Mouse (Mus musculus) forebrain, embryonic 15.5 days (tissue): Measurements from ENCODE around the gene Galt. TPM values are rescaled to one million over a fixed set of nuclear protein-coding genes. Genes with fewer than 3 reads are reported as not detected.
"Not testable (repeated sequence)": the region's sequence is repeated elsewhere in the genome, so short reads cannot be mapped to it uniquely, and the experiment has no call there.

ENCODE experiments used
- ATAC-seq: fragments of 200-750 bp; cut with Nextera tagmentation; replicated peaks from 2 replicates; pipeline ENCODE4 v1.8.0; 2017; ENCODE audit warnings: mild to moderate bottlenecking, moderate TSS enrichment, moderate library complexity
- H3K27ac ChIP-seq: fragments of 300-500 bp; sonication (generic); replicated peaks from 2 replicates; pipeline ENCODE4 v1.5.1; 2015; ENCODE audit warnings: mild to moderate bottlenecking, inconsistent platforms
- H3K27me3 ChIP-seq: fragments of 300-500 bp; sonication (generic); 2 replicates; pipeline ENCODE4 v1.6.1; 2015; ENCODE audit warnings: inconsistent platforms
- H3K36me3 ChIP-seq: fragments of 300-500 bp; sonication (generic); 2 replicates; pipeline ENCODE4 v1.6.1; 2015; ENCODE audit warnings: mild to moderate bottlenecking, inconsistent platforms
- H3K4me1 ChIP-seq: fragments of 300-500 bp; sonication (generic); 2 replicates; pipeline ENCODE4 v1.6.1; 2015; ENCODE audit warnings: inconsistent platforms
- H3K4me2 ChIP-seq: fragments of 300-500 bp; sonication (generic); replicated peaks from 2 replicates; pipeline ENCODE4 v1.6.1; 2015; ENCODE audit warnings: mild to moderate bottlenecking, inconsistent platforms
- H3K4me3 ChIP-seq: fragments of 300-500 bp; sonication (generic); 2 replicates; pipeline ENCODE4 v1.5.1; 2015; ENCODE audit warnings: mild to moderate bottlenecking, inconsistent platforms
- H3K9ac ChIP-seq: fragments of 300-500 bp; sonication (generic); replicated peaks from 2 replicates; pipeline ENCODE4 v1.6.1; 2015; ENCODE audit warnings: mild to moderate bottlenecking, inconsistent platforms
- H3K9me3 ChIP-seq: fragments of 300-500 bp; sonication (generic); 2 replicates; pipeline ENCODE4 v1.6.1; 2016; ENCODE audit warnings: inconsistent platforms
- WGBS: fragments of 180-500 bp; shearing (Covaris S2); methylation state at CpG from one replicate; pipeline ENCODE4 v1.1.7; 2015; ENCODE audit warnings: mixed read lengths; 5-methylcytosine and 5-hydroxymethylcytosine counted together
- polyA plus RNA-seq: library from polyadenylated mRNA; unstranded; fragments of >200 nt; fragmentation: Nextera tagmentation; extraction: Ambion mirVana; gene quantifications from 2 replicates; pipeline ENCODE4 v1.2.1, GENCODE M21; 2015

Gene Galt
- polyA plus RNA-seq, 1 experiment from 2014 or later, result 23.5 TPM

DNA sequence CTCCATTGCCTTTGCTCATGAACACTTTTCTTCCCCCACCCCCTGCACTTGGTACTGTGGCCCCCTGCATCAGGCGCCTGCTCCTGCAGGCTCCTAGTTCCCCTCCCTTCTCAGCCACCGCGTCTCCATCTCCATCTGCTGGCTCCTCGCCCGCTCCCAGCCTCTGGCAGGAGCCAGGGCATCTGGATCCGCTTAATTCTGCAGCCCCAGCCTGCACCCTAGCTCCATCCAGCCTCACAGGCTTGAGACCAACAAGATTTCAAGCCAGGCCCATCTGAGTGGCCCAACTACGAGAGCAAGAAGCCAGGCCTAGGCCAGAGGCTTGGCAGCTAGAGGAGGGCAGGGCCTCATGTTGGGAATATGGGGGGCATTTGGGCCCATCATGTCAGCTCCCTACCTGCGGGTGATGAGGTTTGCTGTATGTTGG lies 7.7 kb downstream of the Galt start:
- H3K27me3 ChIP-seq, H3K9ac ChIP-seq, H3K9me3 ChIP-seq, H3K4me3 ChIP-seq, H3K4me2 ChIP-seq, H3K36me3 ChIP-seq: not testable (repeated sequence)
- 0 out of 2 replicates have a peak, but pooled peaks have one; percentile 33 for ATAC-seq
- 42% methylated on average over 8 of the region's 8 CpGs for WGBS
- peaks cover 32% of the 10 kb centered on the region for H3K4me1 ChIP-seq
- 0 out of 2 replicates have a peak overlapping the region, but pooled peaks have one; percentile 15 for H3K27ac ChIP-seq

DNA sequence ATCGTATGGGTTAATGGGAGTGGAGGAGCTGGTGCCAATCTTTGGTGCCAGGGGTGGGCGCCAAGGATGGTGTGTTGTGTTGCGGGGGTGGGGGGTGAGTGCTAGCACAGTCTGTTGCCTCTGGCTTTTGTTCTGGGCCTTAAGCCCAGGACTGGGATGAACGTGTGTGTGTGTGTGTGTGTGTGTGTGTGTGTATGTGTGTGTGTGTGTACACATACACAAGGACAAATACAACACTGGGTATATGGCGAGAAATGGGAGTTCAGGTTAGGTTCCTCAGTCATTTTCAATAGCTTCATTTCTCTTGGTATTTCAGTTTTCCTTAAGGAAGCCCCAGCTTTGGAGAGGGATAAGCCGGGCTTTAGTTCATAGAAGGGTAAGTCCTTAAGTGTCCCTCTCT lies 8.1 kb downstream of the Galt start:
- 61% methylated on average over 3 of the region's 6 CpGs for WGBS
- not testable (repeated sequence) for H3K27ac ChIP-seq, H3K4me2 ChIP-seq, H3K9me3 ChIP-seq, H3K9ac ChIP-seq, H3K36me3 ChIP-seq, H3K4me3 ChIP-seq, ATAC-seq, H3K27me3 ChIP-seq
- peaks cover 32% of the 10 kb centered on the region for H3K4me1 ChIP-seq

DNA sequence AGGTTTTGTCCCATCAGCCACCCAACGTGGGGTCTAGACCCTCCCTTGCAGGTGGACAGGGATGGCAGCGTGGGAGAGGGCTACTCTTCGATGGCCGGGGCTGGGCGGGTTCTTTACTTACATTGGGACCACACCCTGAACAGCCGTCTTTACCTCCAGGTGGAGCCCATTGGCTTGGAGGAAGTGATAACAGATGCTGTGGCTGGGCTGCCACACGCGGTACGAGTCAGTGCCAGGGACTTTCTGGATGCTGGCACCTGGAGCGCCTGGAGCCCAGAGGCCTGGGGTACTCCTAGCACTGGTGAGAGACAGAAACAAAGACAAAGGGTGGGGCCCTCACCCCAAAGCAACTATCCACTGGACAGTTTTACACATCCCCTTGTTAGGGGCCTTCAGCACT lies 12.3 kb downstream of the Galt start:
- not testable (repeated sequence) for H3K27me3 ChIP-seq, H3K27ac ChIP-seq, H3K4me2 ChIP-seq, H3K4me1 ChIP-seq, ATAC-seq, H3K4me3 ChIP-seq, H3K36me3 ChIP-seq, H3K9me3 ChIP-seq, H3K9ac ChIP-seq
- whole genome bisulfite sequencing, result 75% methylated on average over 10 of the region's 10 CpGs

DNA sequence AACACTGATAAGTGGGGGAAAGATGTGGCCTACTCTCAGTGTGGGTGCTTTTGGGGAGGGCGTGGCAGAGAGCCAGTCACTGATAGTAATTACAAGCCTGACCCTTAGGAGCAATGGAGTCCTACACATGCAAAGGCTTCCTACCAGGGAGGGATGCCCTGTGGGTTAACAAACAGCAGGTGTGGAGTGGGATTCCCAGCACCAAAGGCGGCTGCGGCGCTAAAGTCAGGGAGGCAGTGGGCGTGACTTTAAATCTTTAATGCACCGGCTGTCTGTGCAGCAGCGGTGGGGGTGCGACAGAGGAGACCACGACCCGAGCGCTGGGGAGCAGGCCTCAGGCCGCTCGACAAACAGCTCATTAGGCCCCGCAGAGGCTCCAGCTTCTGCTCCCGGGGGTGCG lies 17.9 kb downstream of the Galt start:
- H3K27me3 ChIP-seq, H3K27ac ChIP-seq, H3K36me3 ChIP-seq, ATAC-seq, H3K9me3 ChIP-seq, H3K4me1 ChIP-seq, H3K9ac ChIP-seq: not testable (repeated sequence)
- peak overlapping the region; percentile 41 for H3K4me2 ChIP-seq
- 6% methylated on average over 7 of the region's 16 CpGs for WGBS
- H3K4me3 ChIP-seq, result peak overlapping the region; percentile 31

DNA sequence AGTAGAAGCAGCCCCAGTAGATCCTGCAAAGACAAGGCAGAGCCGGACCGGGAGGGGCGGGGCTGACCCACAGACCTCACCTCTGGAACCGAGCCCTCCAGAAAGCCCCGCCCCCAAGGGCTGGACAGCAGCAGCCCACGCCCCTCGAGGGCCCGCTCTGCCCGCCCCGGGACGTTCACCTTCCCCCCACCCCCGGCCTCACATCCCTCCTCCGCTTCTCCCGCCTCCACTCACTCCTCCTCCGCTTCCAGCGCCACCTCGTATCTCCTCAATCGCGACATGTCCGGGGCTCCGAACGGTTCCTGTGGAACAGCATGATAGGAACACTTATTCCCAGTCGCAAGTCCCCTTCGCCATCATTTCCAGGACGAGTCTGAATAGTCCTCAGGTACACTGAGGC lies 18.5 kb downstream of the Galt start:
- H3K9ac ChIP-seq, result peak overlapping the region; percentile 46
- WGBS, result 0% methylated on average over 23 of the region's 25 CpGs

DNA sequence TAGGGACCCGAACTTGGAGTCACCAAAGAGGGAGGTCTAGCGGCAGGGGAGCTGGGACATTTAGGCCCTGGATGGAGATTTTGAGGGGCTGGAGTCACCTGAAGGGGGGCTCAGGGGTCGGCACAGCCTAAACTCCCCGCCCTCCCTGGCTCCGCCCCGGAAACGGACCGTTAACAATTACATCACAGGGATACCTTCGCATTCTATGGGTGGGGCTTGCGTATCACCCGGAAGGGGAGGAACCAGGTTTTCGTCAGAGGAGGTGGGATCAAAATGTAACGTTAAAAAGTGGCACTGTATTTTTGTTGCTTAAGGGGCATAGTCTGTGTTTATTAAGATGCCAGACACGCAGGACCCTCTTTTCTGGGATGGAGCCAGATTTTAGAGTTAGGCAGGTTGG lies 19.0 kb downstream of the Galt start, which contains the start of gene Ccl27a:
Ccl27a (minus strand) TSS at position 246 of the 400 bp plus-strand sequence.
- not testable (repeated sequence) for ATAC-seq, H3K4me1 ChIP-seq, H3K36me3 ChIP-seq, H3K27me3 ChIP-seq, H3K9me3 ChIP-seq
- 1% methylated on average over 12 of the region's 14 CpGs for WGBS
- Histone ChIP-seq H3K9ac (peak within 1 kb of the TSS; percentile 46), H3K27ac (peak within 1 kb of the TSS; percentile 68), H3K4me3 (peak within 1 kb of the TSS; percentile 48), H3K4me2 (peak within 1 kb of the TSS; percentile 52)

More for the DNA sequence above, 18.5 kb downstream of the Galt start:
- not testable (repeated sequence) for ATAC-seq, H3K27ac ChIP-seq, H3K27me3 ChIP-seq, H3K4me1 ChIP-seq, H3K9me3 ChIP-seq, H3K36me3 ChIP-seq
- Histone ChIP-seq H3K4me3 (peak overlapping the region; percentile 48), H3K4me2 (peak overlapping the region; percentile 52)

DNA sequence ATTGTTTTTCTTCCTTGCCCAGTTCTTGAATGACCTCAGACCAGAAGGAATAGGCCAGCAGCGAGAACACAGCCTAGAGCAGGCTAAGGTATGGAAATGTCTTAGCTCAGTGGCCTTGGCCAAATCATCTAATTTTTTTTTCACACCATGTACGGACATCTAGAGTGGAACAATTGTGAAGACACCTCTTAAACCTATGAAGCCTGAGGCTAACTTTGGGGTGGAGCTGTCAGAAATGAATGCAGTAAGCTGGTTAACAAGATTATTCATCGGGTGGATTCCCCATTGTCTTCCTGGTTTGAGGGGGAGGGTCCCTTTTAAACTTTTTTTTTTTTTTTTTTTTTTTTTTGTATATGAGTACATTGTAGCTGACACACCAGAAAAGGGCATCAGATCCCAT lies 19.5 kb downstream of the Galt start:
- H3K36me3 ChIP-seq, H3K27me3 ChIP-seq, H3K9me3 ChIP-seq, ATAC-seq, H3K4me1 ChIP-seq: not testable (repeated sequence)
- 59% methylated on average over 3 of the region's 3 CpGs for WGBS
- Histone ChIP-seq H3K27ac (peak overlapping the region; percentile 68), H3K9ac (0 out of 2 replicates have a peak overlapping the region, but pooled peaks have one; percentile 15), H3K4me3 (peak overlapping the region; percentile 48), H3K4me2 (peak overlapping the region; percentile 52)

DNA sequence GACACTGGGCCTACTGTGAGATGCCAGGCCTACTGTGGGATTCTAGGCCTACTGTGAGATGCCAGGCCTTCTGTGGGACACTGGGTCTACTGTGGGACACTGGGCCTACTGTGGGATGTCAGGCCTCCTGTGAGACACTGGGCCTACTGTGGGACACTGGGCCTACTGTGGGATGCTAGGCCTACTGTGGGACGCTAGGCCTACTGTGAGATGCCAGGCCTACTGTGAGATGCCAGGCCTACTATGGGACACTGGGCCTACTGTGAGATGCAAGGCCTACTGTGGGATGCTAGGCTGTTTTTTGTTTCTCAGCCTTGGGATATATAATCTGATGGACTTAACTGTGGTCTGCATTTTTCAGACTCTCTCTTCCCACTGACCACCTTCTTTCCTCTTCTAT lies 20.8 kb downstream of the Galt start:
- H3K9me3 ChIP-seq, H3K27me3 ChIP-seq, H3K4me1 ChIP-seq, H3K27ac ChIP-seq, H3K4me3 ChIP-seq, ATAC-seq, H3K4me2 ChIP-seq, H3K36me3 ChIP-seq, H3K9ac ChIP-seq: not testable (repeated sequence)
- WGBS, result 84% methylated on average over 1 of the region's 1 CpGs

DNA sequence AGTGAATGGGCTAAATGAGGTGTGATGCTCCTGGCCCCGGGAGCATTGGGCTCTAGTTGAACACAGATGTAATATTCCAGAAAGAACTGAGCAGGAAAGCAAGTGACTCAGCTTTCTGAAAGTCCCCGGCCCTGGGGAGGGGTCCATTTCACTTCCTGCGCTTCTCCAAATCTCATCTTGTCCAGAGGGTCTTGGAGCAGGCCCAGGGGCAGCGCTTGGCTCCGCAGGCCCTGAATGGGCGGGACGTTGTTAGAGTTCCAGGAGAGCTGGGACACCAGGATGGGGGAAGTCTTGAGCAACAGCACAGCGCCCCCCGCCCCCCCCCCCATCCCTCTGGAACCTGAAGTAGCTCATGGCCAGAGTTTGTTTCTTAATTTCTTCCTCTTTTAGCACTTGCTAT lies 26.2 kb downstream of the Galt start:
- not testable (repeated sequence) for H3K9me3 ChIP-seq, H3K4me3 ChIP-seq, H3K27me3 ChIP-seq, H3K4me1 ChIP-seq, H3K4me2 ChIP-seq, H3K9ac ChIP-seq, H3K27ac ChIP-seq, ATAC-seq, H3K36me3 ChIP-seq
- 13% methylated on average over 9 of the region's 9 CpGs for whole genome bisulfite sequencing

DNA sequence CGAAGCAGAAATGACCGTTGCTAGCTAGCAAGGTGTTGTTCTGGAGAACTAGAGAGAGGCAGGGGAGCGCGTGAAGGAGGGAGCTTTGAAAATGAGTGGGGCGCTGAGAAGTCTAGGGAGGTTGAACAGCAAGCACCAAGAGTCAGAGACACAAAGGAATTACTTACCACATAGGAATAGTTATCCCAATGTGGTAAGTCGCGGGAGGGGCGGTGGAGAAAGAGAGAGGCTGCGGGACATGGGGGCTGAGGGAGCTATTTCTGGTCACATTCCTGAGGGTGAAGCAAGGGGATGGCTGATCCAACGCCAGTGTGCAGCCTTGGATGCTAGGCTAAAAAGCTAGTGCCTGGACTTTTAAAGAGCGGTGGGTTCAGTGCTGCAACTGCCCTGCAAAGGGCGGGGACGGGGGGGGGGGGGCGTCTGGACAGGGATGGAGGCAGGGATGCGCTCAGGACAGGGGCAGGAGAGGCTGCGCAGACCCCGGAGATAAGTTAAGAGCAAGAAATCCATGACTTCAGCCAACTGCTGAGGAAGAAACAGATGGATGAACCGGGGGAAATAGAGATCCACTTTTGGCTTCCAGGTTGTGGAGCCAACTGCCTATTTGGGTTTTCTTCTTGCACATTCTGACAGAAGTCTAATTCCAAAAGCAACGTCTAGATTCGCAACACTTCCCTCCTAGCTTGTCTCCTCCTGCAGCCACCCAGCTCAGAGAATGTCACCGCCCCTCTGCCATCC lies 26.9 kb downstream of the Galt start:
- not testable (repeated sequence) for H3K4me2 ChIP-seq, H3K4me1 ChIP-seq, H3K9me3 ChIP-seq, H3K27ac ChIP-seq, H3K9ac ChIP-seq, H3K4me3 ChIP-seq, H3K36me3 ChIP-seq, ATAC-seq, H3K27me3 ChIP-seq
- 14% methylated on average over 15 of the region's 21 CpGs for WGBS

DNA sequence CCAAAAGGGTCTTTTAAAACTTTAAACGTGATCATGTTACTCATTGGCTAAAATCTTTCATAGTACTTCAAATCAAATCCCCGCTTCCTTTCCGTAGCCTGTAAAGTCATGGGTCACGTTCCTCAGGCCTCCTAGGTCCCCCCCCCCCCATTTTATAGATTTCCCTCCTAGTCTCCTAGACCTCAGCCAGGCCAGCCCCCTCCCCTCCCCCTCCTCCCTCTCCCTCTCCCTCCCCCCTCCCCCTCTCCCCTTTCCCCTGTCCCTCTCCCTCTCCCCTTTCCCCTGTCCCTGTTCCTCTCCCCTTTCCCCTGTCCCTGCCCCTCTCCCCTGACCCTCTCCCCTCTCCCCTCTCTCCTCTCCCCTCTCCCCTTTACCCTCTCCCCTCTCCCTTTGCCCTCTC lies 27.7 kb downstream of the Galt start:
- not testable (repeated sequence) for H3K4me1 ChIP-seq, H3K36me3 ChIP-seq, H3K27ac ChIP-seq, H3K9ac ChIP-seq, H3K27me3 ChIP-seq, H3K9me3 ChIP-seq, H3K4me3 ChIP-seq, H3K4me2 ChIP-seq, ATAC-seq
- 23% methylated on average over 4 of the region's 4 CpGs for WGBS

DNA sequence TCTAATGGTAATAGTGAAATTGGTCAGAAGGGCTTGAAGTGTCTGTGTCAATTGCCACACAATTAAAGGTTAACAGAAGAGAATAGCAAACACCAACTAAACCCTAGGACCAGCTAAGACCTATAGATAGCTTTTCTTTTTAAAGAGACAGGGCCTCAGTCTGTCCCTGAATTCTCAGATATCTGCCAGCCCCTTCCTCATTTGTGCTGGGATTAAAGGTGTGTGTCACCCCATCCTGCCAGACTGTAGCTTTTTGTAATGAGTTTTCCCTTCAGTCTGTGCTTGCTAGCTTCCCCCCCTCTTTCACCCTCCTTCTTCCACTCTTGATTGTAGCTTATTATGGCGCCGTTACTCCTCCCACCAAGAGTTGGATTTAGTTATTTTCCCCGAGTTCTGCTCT lies 28.2 kb downstream of the Galt start:
- not testable (repeated sequence) for H3K27me3 ChIP-seq, H3K27ac ChIP-seq, H3K4me3 ChIP-seq, H3K9ac ChIP-seq, ATAC-seq, H3K4me2 ChIP-seq, H3K36me3 ChIP-seq, H3K4me1 ChIP-seq, H3K9me3 ChIP-seq
- WGBS, result 20% methylated on average over 3 of the region's 3 CpGs
